Mouse (Mus musculus): ENCODE data around the gene Ccdc24.

The Ccdc24 gene

GRCm38 (mm10) chr4:117891738-117892161 is 19.4 kb upstream of the Ccdc24 start, which contains the start of gene Dph2:
Gene Dph2, minus strand, starts transcription at chr4:117892032.
- DNase-seq (ENCODE audit: low spot score in 2 of 2): peak; percentile 90 to 94

GRCm38 (mm10) chr4:117890750-117891149 is 18.4 kb upstream of the Ccdc24 start:
- peak in 1 of 2 experiments; percentile 44 for DNase-seq (ENCODE audit: low spot score in 2 of 2)

- DNase-seq (ENCODE audit: low spot score in 2 of 2): peak; percentile 30 to 33
These were observed 17.7 kb upstream of the Ccdc24 start for GRCm38 (mm10) chr4:117890031-117890430.

GRCm38 (mm10) chr4:117889471-117889870 is 17.1 kb upstream of the Ccdc24 start:
- DNase-seq (ENCODE audit: low spot score in 2 of 2): peak in 1 of 2 experiments; percentile 40

- no peak for DNase-seq (ENCODE audit: low spot score in 2 of 2)
These were observed 15.6 kb upstream of the Ccdc24 start for GRCm38 (mm10) chr4:117887920-117888319.

- peak; percentile 98 for DNase-seq (ENCODE audit: low spot score in 2 of 2)
These were observed 14.8 kb upstream of the Ccdc24 start, which contains the start of gene Atp6v0b for GRCm38 (mm10) chr4:117887133-117887532. Gene Atp6v0b, minus strand, starts transcription at chr4:117887333.

GRCm38 (mm10) chr4:117886644-117887043 is 14.3 kb upstream of the Ccdc24 start:
- no peak for DNase-seq (ENCODE audit: low spot score in 2 of 2)

- no peak for DNase-seq (ENCODE audit: low spot score in 2 of 2)
These were observed 13.6 kb upstream of the Ccdc24 start for GRCm38 (mm10) chr4:117885994-117886393.

- DNase-seq (ENCODE audit: low spot score in 2 of 2): no peak
These were observed 12.7 kb upstream of the Ccdc24 start for GRCm38 (mm10) chr4:117885093-117885492.

- no peak for DNase-seq (ENCODE audit: low spot score in 2 of 2)
These were observed 11.8 kb upstream of the Ccdc24 start for GRCm38 (mm10) chr4:117884146-117884545.

- DNase-seq (ENCODE audit: low spot score in 2 of 2): peak; percentile 74 to 80
These were observed 10.6 kb upstream of the Ccdc24 start, which contains the start of gene B4galt2 for GRCm38 (mm10) chr4:117882701-117883691. Gene B4galt2, minus strand, starts transcription at chr4:117883487.

- no peak for DNase-seq (ENCODE audit: low spot score in 2 of 2)
These were observed 6.3 kb upstream of the Ccdc24 start for GRCm38 (mm10) chr4:117878703-117879102.

GRCm38 (mm10) chr4:117878301-117878700 is 5.9 kb upstream of the Ccdc24 start:
- no peak for DNase-seq (ENCODE audit: low spot score in 2 of 2)

GRCm38 (mm10) chr4:117873615-117874014 is 1.3 kb upstream of the Ccdc24 start:
- DNase-seq (ENCODE audit: low spot score in 2 of 2): no peak

- no peak for DNase-seq (ENCODE audit: low spot score in 2 of 2)
These were observed 570 bp downstream of the Ccdc24 start for GRCm38 (mm10) chr4:117871787-117872186.

- no peak for DNase-seq (ENCODE audit: low spot score in 2 of 2)
These were observed 1.9 kb downstream of the Ccdc24 start for GRCm38 (mm10) chr4:117870437-117870836.

GRCm38 (mm10) chr4:117869317-117869716 is 3.0 kb downstream of the Ccdc24 start:
- no peak for DNase-seq (ENCODE audit: low spot score in 2 of 2)

- DNase-seq (ENCODE audit: low spot score in 2 of 2): peak in 1 of 2 experiments; percentile 74
These were observed 4.5 kb downstream of the Ccdc24 start for GRCm38 (mm10) chr4:117867823-117868222.

- DNase-seq (ENCODE audit: low spot score in 2 of 2): no peak
These were observed 5.4 kb downstream of the Ccdc24 start for GRCm38 (mm10) chr4:117867000-117867399.

GRCm38 (mm10) chr4:117866083-117866482 is 6.3 kb downstream of the Ccdc24 start:
- peak in 1 of 2 experiments; percentile 69 for DNase-seq (ENCODE audit: low spot score in 2 of 2)

- DNase-seq (ENCODE audit: low spot score in 2 of 2): peak; percentile 74 to 88
These were observed 9.5 kb downstream of the Ccdc24 start for GRCm38 (mm10) chr4:117862823-117863222.

- DNase-seq (ENCODE audit: low spot score in 2 of 2): no peak
These were observed 11.8 kb downstream of the Ccdc24 start for GRCm38 (mm10) chr4:117860570-117860969.

- DNase-seq (ENCODE audit: low spot score in 2 of 2): peak in 1 of 2 experiments; percentile 80
These were observed 13.6 kb downstream of the Ccdc24 start for GRCm38 (mm10) chr4:117858794-117859193.
